Mouse (Mus musculus): ENCODE measurements around the gene Uhrf2. TPM values are rescaled to one million over a fixed set of nuclear protein-coding genes. Genes with fewer than 3 reads are reported as not detected.

The Uhrf2 gene
- polyA plus RNA-seq, 1 experiment from 2014 or later = 77.6 TPM

DNA sequence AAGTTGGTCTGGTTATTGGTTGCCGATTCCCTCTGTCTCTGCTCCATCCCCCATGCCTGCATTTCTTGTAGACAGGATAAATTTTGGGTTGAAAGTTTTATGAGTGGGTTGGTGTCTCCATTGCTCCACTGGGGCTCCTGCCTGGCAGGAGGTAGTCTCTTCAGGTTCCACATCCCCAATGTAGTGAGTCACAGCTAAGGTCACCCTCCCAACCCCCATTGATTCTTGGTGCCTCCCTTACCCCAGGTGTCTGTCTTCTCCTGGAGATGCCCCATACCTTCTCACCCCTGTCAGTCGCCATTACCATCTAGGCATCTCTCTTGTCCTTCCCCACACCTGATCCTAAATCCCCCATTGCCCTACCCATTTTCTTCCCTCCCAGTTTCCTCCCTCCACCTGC, 23.9 kb downstream of the Uhrf2 start:
- no peak for ATAC-seq (ENCODE audit: insufficient number of reproducible peaks, insufficient read depth, low FRiP score, low TSS enrichment, low read depth)
- Histone ChIP-seq H3K27ac (no peak overlapping the region), H3K9me3 (no peaks in the 10 kb centered on the region), H3K4me1 (no peaks in the 10 kb centered on the region), H3K4me3 (no peak overlapping the region), H3K4me2 (no peak overlapping the region), H3K27me3 (no peaks in the 10 kb centered on the region), H3K36me3 (peaks cover 17% of the 10 kb centered on the region), H3K9ac (no peak overlapping the region)
- WGBS = 99% methylated on average over 2 of the region's 2 CpGs

DNA sequence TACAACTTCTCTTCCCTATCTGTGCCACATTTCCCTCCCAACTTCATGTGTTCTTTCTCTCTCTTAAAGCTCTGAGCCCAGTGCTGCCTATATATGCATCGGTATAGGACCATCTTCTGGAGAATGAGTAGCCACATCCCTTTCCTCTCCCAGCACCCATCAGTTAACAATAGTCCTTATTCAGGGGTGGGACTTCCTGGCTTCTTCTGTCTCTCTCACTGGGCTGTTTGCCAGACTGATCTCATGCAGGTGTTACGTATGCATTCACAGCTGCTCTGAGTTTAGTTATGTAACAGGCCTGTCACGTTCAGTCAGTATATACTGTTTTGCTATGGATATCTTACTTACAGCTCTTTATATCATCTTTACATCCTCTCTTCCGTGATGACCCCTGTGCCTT, 35.5 kb downstream of the Uhrf2 start:
- Histone ChIP-seq H3K27me3 (no peaks in the 10 kb centered on the region), H3K4me1 (no peaks in the 10 kb centered on the region), H3K9ac (no peak overlapping the region), H3K36me3 (0 out of 2 replicates have a peak, but pooled peaks cover 5% of the 10 kb centered on the region), H3K4me2 (no peak overlapping the region), H3K9me3 (no peaks in the 10 kb centered on the region), H3K27ac (no peak overlapping the region), H3K4me3 (no peak overlapping the region)
- ATAC-seq (ENCODE audit: insufficient number of reproducible peaks, insufficient read depth, low FRiP score, low TSS enrichment, low read depth) = no peak
- WGBS = 64% methylated on average over 4 of the region's 4 CpGs

DNA sequence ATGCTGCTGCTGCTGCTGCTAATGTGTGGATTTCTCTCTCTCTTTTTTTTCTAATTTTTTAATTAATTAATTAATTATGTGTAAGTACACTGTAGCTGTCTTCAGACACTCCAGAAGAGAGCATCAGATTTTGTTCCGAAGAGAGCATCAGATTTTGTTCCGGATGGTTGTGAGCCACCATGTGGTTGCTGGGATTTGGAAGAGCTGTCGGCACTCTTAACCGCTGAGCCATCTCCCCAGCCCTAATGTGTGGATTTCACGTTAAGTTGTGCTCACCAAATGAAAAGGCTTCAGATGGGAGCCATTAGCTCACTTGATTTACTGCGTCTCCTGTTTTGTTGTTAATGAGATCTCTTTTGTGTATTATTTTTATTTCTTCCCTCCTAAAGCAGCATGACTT, 59.9 kb downstream of the Uhrf2 start:
- no peaks in the 10 kb centered on the region for H3K9me3 ChIP-seq
- H3K4me1 ChIP-seq = peaks cover under 1% of the 10 kb centered on the region; the same call in 1 of the 2 replicates
- H3K4me3 ChIP-seq = no peak overlapping the region
- H3K27me3 ChIP-seq = no peaks in the 10 kb centered on the region
- 78% methylated on average over 6 of the region's 6 CpGs for WGBS
- no peak overlapping the region for H3K9ac ChIP-seq
- H3K27ac ChIP-seq = no peak overlapping the region
- H3K4me2 ChIP-seq = no peak overlapping the region
- no peak for ATAC-seq (ENCODE audit: insufficient number of reproducible peaks, insufficient read depth, low FRiP score, low TSS enrichment, low read depth)
- H3K36me3 ChIP-seq = peaks cover 86% of the 10 kb centered on the region

DNA sequence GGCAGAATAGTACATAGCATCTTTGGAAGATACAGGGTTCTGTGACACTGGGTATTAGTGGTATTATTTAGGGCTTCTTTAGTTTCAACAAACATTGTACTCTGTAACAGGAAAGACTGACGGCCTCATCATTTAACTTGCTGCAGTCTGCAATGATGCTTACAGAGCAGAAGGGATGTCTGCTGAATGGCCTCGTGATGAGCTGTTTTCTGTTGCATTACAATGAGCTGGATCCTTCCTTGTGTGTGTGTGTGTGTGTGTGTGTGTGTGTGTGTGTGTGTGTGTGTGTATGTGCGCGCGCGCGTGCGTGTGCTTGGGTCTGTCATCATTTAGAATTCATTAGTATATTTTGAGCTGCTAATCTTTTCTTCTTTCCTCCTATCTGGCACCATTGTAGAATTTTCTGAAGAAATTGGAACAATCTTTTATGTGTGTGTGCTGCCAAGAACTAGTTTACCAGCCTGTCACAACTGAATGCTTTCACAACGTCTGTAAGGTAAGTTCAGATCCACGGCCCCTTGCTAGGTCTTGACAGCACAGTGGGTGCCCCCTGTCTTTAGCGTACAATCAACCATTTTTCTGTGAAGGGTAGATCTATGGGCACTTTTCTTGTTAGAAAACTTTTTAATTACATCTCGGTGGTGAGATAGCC, 61.5 kb downstream of the Uhrf2 start:
- H3K27ac ChIP-seq = no peak overlapping the region
- H3K4me2 ChIP-seq = no peak overlapping the region

DNA sequence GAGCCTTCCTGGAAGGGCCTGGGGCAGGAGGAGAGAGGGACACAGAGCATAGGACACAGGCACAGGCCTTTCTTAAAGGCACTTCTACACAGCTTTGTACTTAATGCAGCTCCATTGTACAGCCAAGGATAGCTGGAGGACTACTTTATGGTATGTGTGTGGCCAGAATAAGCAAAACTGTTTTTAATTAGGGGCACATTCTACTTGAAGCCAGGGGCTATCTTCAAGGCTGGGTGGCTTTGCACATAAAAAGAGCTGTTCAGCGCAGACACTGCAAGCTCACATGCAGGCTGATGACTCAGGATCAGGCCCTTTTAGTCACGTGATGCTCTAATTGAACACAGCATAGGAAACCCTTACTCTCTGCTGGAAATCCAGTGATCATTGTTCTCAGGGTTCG, 65.9 kb downstream of the Uhrf2 start:
- peak overlapping the region; percentile 73 for H3K27ac ChIP-seq

More for the DNA sequence above, 61.5 kb downstream of the Uhrf2 start:
- 91% methylated on average over 12 of the region's 12 CpGs for WGBS
- no peak overlapping the region for H3K4me3 ChIP-seq
- ATAC-seq (ENCODE audit: insufficient number of reproducible peaks, insufficient read depth, low FRiP score, low TSS enrichment, low read depth) = no peak
- H3K36me3 ChIP-seq = peaks cover 83% of the 10 kb centered on the region
- H3K4me1 ChIP-seq = peaks cover 13% of the 10 kb centered on the region
- no peak overlapping the region for H3K9ac ChIP-seq
- no peaks in the 10 kb centered on the region for H3K9me3 ChIP-seq
- H3K27me3 ChIP-seq = no peaks in the 10 kb centered on the region

DNA sequence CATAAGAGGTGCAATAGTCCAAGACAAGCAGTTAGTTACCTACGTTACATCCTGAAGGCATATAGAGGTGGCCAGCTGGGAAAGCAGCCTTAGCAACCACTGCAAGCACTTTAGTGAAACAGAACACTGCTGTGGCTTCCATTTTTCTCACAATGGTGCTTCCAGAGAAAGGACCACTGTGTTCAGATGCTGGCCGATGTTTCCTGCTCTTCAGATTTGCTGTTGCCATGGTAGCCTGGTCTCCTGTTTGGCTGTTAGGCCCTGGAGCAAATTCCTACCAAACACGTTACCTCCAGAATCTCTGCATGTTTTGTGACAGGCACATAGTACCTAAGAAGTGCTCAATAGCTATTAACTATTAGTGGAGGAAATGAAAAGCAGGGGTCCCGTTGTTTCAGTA, 66.7 kb downstream of the Uhrf2 start:
- Histone ChIP-seq H3K4me2 (no peak overlapping the region), H3K9ac (no peak overlapping the region), H3K4me1 (peaks cover 17% of the 10 kb centered on the region), H3K36me3 (peaks cover 80% of the 10 kb centered on the region), H3K27ac (peak overlapping the region; percentile 73; the same call in 1 of the 2 replicates), H3K27me3 (no peaks in the 10 kb centered on the region), H3K4me3 (no peak overlapping the region), H3K9me3 (peaks cover 5% of the 10 kb centered on the region)
- WGBS = 65% methylated on average over 4 of the region's 4 CpGs
- no peak for ATAC-seq (ENCODE audit: insufficient number of reproducible peaks, insufficient read depth, low FRiP score, low TSS enrichment, low read depth)

More for the DNA sequence above, 65.9 kb downstream of the Uhrf2 start:
- Histone ChIP-seq H3K4me1 (peaks cover 17% of the 10 kb centered on the region), H3K9me3 (peaks cover 5% of the 10 kb centered on the region), H3K4me2 (no peak overlapping the region), H3K9ac (no peak overlapping the region), H3K36me3 (peaks cover 89% of the 10 kb centered on the region), H3K4me3 (no peak overlapping the region), H3K27me3 (no peaks in the 10 kb centered on the region)
- ATAC-seq (ENCODE audit: insufficient number of reproducible peaks, insufficient read depth, low FRiP score, low TSS enrichment, low read depth) = peak; percentile 78
- 20% methylated on average over 3 of the region's 3 CpGs for WGBS

DNA sequence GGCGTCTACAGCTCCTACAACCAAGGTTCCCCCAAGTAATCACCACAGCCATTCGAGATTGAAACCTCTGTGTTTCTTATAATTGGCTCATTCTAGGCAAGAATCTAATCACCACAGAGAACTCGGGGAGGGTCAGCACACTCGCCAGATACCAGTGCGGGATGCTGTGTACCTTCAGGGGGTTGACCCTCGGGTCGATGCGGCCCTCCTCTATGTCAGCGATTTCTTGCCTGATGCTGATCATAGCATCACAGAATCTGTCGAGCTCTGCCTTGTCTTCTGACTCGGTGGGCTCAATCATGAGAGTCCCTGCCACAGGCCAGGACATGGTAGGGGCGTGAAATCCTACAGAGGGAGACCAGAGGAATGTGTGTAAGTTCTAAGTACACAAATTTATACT, 70.3 kb downstream of the Uhrf2 start:
- peaks cover 46% of the 10 kb centered on the region for H3K36me3 ChIP-seq

DNA sequence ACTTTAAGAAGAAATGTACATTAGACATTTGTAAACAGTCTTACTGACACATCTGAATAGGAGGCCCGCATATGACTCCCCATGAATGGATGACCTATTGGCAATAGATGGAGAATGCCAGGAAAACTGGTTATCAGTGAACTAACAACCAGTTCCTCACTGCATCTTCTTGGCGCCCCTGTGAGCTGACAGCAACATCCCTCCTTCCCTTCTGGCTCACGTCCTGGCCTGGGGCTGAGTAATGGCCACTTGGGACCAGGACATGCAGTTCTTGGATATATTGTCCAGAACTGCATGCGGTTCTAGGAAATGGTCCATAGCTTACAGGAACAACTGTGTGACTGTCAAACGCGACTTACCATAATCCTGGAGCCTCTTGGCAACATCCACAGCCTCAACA, 72.3 kb downstream of the Uhrf2 start:
- no peak overlapping the region for H3K9ac ChIP-seq
- no peak overlapping the region for H3K27ac ChIP-seq
- no peak overlapping the region for H3K4me2 ChIP-seq
- no peaks in the 10 kb centered on the region for H3K27me3 ChIP-seq
- H3K4me3 ChIP-seq = no peak overlapping the region
- WGBS = 83% methylated on average over 6 of the region's 6 CpGs
- H3K36me3 ChIP-seq = peaks cover 30% of the 10 kb centered on the region
- peaks cover 5% of the 10 kb centered on the region for H3K9me3 ChIP-seq
- no peak for ATAC-seq (ENCODE audit: insufficient number of reproducible peaks, insufficient read depth, low FRiP score, low TSS enrichment, low read depth)
- H3K4me1 ChIP-seq = peaks cover 10% of the 10 kb centered on the region

More for the DNA sequence above, 70.3 kb downstream of the Uhrf2 start:
- Histone ChIP-seq H3K4me1 (peaks cover 13% of the 10 kb centered on the region), H3K27me3 (no peaks in the 10 kb centered on the region), H3K27ac (no peak overlapping the region), H3K4me2 (no peak overlapping the region), H3K4me3 (no peak overlapping the region), H3K9me3 (peaks cover 5% of the 10 kb centered on the region), H3K9ac (no peak overlapping the region)
- no peak for ATAC-seq (ENCODE audit: insufficient number of reproducible peaks, insufficient read depth, low FRiP score, low TSS enrichment, low read depth)
- 94% methylated on average over 12 of the region's 12 CpGs for whole genome bisulfite sequencing

DNA sequence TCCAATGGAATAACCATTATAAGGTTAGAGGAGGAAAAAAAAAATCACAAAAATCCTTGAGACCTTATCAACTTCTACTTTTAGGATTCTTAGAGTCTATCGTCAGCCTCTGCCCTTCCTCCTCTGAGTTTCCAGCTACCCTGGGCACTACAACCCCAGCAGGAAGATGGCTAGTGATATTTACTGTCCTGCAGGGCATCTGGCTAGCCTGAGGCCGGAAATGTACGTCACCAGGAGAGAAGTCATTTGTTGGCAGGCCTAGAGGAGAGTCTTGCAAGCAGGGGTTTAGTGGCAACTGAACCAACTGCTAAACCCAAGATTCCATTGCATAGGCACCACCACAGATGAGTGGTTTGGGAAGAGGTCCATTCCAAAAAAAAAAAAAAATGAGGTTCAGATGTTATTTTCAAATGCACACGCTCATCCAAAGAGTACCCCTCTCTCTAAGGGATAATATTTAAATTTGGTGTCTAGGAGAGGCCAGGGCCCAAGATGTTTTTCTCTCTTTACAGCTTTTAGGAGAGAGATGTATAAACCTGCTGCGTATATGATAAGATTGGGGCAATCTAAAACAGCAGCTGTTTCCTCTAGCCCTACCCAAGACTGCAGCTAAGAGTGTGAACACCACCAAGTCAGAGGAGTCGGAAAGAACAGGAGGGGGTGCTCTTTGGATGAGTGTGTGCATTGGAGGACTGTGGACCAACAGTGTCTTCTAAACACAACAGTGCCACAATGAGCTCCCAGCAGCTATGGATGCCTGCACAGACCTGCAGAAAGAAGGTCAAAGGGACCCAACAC, 74.9 kb downstream of the Uhrf2 start:
- no peak for ATAC-seq (ENCODE audit: insufficient number of reproducible peaks, insufficient read depth, low FRiP score, low TSS enrichment, low read depth)
- Histone ChIP-seq H3K4me1 (peaks cover 21% of the 10 kb centered on the region), H3K4me2 (no peak overlapping the region), H3K9ac (no peak overlapping the region), H3K27me3 (no peaks in the 10 kb centered on the region), H3K36me3 (peaks cover 5% of the 10 kb centered on the region; the same call in 1 of the 2 replicates), H3K27ac (no peak overlapping the region), H3K9me3 (peaks cover 5% of the 10 kb centered on the region; the same call in 1 of the 2 replicates), H3K4me3 (no peak overlapping the region)
- 82% methylated on average over 6 of the region's 6 CpGs for WGBS

DNA sequence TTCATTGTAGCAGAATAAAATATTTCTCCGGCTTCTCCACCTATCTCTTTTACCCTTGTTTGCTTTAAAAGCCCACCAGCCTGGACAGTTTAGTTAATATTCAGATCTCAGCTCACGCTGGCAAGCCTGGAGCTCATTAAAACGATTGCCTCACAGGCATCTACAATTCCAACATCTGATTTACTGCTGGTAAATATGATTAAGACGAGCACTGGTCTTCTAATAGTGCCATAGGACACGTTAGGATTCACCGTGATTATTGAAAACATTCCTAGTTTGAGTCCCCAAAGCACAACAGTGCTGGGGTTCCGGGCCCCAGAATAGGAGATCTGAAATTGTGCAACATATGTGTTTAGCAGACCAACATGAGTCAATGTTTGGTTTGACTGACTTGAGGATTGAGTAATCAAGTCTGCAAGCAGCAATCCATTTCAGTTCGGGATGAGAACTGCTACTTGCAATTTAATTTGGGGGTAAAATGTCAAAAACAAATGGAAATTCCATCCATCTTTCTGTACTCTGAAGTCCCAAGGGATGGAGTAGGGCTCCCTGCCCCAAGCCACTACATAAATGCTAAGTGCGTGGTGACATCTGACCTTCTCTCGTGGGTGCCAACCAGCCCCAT, 77.0 kb downstream of the Uhrf2 start:
- 31% methylated on average over 10 of the region's 10 CpGs for WGBS

DNA sequence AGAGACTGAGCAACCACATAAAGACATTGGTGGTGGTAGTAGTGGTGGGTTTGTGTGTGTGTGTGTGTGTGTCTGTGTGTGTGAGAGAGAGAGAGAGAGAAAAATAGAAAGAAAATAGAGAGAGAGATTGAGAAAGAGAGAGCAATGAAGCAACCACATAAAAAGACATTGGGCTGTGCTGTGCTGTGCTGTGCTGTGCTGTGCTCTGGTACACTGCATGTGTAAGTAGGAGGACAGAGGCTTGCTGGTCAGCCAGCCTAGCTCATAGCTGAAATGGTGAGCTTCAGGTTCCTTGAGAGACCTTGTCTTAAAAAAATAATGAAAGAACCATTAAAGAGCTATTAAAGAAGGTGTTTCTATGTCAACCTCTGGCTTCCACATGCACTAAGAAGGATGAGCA, 78.3 kb downstream of the Uhrf2 start:
- Histone ChIP-seq H3K36me3 (no peaks in the 10 kb centered on the region), H3K9me3 (no peaks in the 10 kb centered on the region), H3K4me1 (peaks cover 31% of the 10 kb centered on the region), H3K27ac (no peak overlapping the region), H3K4me3 (no peak overlapping the region), H3K27me3 (no peaks in the 10 kb centered on the region), H3K4me2 (no peak overlapping the region), H3K9ac (no peak overlapping the region)
- no peak for ATAC-seq (ENCODE audit: insufficient number of reproducible peaks, insufficient read depth, low FRiP score, low TSS enrichment, low read depth)

More for the DNA sequence above, 77.0 kb downstream of the Uhrf2 start:
- Histone ChIP-seq H3K9me3 (no peaks in the 10 kb centered on the region), H3K4me2 (no peak overlapping the region), H3K27ac (no peak overlapping the region; the same call in 1 of the 2 replicates), H3K27me3 (no peaks in the 10 kb centered on the region), H3K9ac (no peak overlapping the region), H3K4me1 (peaks cover 27% of the 10 kb centered on the region), H3K36me3 (no peaks in the 10 kb centered on the region), H3K4me3 (no peak overlapping the region)
- ATAC-seq (ENCODE audit: insufficient number of reproducible peaks, insufficient read depth, low FRiP score, low TSS enrichment, low read depth) = no peak
